Mouse (Mus musculus) hindbrain, embryonic 12.5 days (tissue): ENCODE data around the gene Fggy. TPM values are rescaled to one million over a fixed set of nuclear protein-coding genes. Genes with fewer than 3 reads are reported as not detected.

ENCODE experiments used
- ATAC-seq: fragments of 200-750 bp; cut with Nextera tagmentation; 2 replicates; pipeline ENCODE4 v1.8.0; 2017; ENCODE audit warnings: moderate TSS enrichment; ENCODE audit not compliant: low FRiP score
- H3K27ac ChIP-seq: fragments of 300-500 bp; sonication (generic); 2 replicates; pipeline ENCODE4 v1.5.1; 2016; ENCODE audit warnings: mild to moderate bottlenecking
- H3K27me3 ChIP-seq: fragments of 300-500 bp; sonication (generic); 2 replicates; pipeline ENCODE4 v1.6.1; 2016; ENCODE audit warnings: mild to moderate bottlenecking
- H3K36me3 ChIP-seq: fragments of 300-500 bp; sonication (generic); 2 replicates; pipeline ENCODE4 v1.6.1; 2016; ENCODE audit warnings: mild to moderate bottlenecking
- H3K4me1 ChIP-seq: fragments of 300-500 bp; sonication (generic); 2 replicates; pipeline ENCODE4 v1.6.1; 2016
- H3K4me2 ChIP-seq: fragments of 300-500 bp; sonication (generic); replicated peaks from 2 replicates; pipeline ENCODE4 v1.6.1; 2016; ENCODE audit warnings: mild to moderate bottlenecking
- H3K4me3 ChIP-seq: fragments of 300-500 bp; sonication (generic); 2 replicates; pipeline ENCODE4 v1.5.1; 2016; ENCODE audit warnings: mild to moderate bottlenecking
- H3K9ac ChIP-seq: fragments of 300-500 bp; sonication (generic); 2 replicates; pipeline ENCODE4 v1.6.1; 2016; ENCODE audit warnings: mild to moderate bottlenecking, moderate library complexity
- H3K9me3 ChIP-seq: fragments of 300-500 bp; sonication (generic); replicated peaks from 2 replicates; pipeline ENCODE4 v1.6.1; 2016; ENCODE audit warnings: mild to moderate bottlenecking
- WGBS: fragments of 180-500 bp; shearing (Covaris S2); methylation state at CpG from one replicate; pipeline ENCODE4 v1.1.7; 2016; 5-methylcytosine and 5-hydroxymethylcytosine counted together
- polyA plus RNA-seq: library from polyadenylated mRNA; unstranded; fragments of >200 nt; fragmentation: Nextera tagmentation; extraction: Ambion mirVana; gene quantifications from 2 replicates; pipeline ENCODE4 v1.2.1, GENCODE M21; 2016

Gene Fggy
- polyA plus RNA-seq, 1 experiment from 2014 or later, result 8.7 TPM

DNA sequence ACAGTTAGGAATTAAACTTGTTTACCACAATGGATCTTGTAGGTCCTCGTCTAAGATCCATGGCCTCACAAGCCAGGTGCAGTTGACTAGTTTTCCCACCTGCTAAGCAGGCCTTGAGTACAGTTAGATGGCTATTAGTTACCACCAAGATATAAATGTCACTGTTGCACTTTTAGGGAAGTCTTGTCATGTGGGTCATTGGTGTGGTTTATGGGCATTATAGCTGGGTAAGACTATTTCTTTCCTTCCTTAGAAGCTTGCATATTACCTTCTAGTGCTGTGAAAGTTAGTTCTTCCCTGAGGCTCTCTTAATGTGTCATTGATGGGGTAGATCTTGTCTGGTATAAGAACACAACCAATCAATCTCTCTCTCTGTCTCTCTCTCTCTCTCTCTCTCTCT is 152.4 kb downstream of the Fggy start:
- H3K4me2 ChIP-seq, result no peak overlapping the region
- H3K4me1 ChIP-seq, result no peaks in the 10 kb centered on the region
- 85% methylated on average over 1 of the region's 1 CpGs for WGBS
- no peak overlapping the region for H3K4me3 ChIP-seq
- H3K36me3 ChIP-seq, result no peaks in the 10 kb centered on the region
- H3K9ac ChIP-seq, result no peak overlapping the region
- no peak for ATAC-seq
- H3K27me3 ChIP-seq, result no peaks in the 10 kb centered on the region
- H3K27ac ChIP-seq, result no peak overlapping the region
- no peaks in the 10 kb centered on the region for H3K9me3 ChIP-seq

DNA sequence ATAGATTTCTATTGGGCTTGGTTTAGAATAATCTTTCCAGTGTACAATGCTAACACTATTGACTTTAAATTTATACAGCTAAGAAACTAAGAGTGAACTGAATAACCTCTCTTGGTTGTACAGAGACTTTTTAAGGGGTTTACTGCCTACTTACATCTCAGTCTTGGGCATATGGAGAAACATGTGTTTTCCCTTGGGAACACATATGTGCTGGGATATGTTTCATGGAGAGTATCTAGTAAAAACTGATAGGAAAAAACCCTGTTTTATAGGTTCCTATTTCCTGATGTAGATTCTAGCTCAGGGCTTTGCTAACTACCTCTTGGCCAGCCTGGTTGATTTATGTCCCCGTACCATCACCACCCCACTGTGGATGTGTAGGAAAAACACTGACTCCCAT is 155.5 kb downstream of the Fggy start:
- Histone ChIP-seq H3K36me3 (no peaks in the 10 kb centered on the region), H3K4me2 (no peak overlapping the region), H3K4me3 (no peak overlapping the region), H3K4me1 (no peaks in the 10 kb centered on the region), H3K9me3 (no peaks in the 10 kb centered on the region), H3K9ac (no peak overlapping the region), H3K27me3 (no peaks in the 10 kb centered on the region), H3K27ac (no peak overlapping the region)
- ATAC-seq, result no peak
- WGBS, result 92% methylated on average over 1 of the region's 1 CpGs

DNA sequence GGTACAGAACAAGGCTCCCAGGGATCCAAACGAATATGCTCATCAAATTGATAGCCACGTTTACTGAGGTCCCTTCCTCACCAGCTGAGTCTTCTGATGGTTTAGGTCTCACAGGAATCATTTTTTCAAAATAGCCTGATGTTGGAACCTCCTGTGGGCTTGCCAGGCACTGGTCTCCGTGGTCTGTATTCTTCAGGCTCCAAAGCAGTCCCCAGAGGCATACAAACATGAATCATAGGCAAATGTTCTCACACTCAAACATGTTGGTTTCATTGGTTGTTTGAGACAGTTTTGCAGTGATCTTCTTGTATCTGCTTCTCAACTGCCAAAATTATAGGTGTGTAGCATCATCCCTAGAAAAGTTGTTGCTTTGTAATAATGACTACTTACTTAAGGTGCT is 156.0 kb downstream of the Fggy start:
- 72% methylated on average over 3 of the region's 3 CpGs for WGBS
- no peaks in the 10 kb centered on the region for H3K36me3 ChIP-seq

DNA sequence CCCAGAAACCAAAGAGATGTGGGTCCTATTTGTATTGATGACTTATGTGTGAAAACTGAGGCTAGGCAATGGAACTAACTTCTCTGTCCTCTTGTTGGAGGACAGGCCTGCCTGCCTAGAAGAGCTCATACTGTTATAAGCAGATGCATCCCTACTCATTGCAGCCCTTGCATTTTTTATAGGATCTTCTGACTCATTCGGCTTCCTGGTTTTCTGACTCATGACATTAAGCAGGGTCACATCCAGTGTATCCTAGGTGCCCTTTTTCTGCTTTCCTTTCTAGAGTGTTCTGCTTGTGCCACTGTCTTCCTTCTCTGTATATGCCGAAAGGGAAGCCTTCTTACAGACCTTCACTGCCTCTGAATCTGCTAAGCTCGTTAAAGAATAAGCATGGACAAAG is 158.8 kb downstream of the Fggy start:
- ATAC-seq, result no peak
- no peak overlapping the region for H3K9ac ChIP-seq
- no peaks in the 10 kb centered on the region for H3K27me3 ChIP-seq
- H3K4me3 ChIP-seq, result no peak overlapping the region
- no peaks in the 10 kb centered on the region for H3K36me3 ChIP-seq
- no peaks in the 10 kb centered on the region for H3K4me1 ChIP-seq
- H3K4me2 ChIP-seq, result no peak overlapping the region
- no peak overlapping the region for H3K27ac ChIP-seq
- no peaks in the 10 kb centered on the region for H3K9me3 ChIP-seq
- 84% methylated on average over 3 of the region's 3 CpGs for WGBS

More for the DNA sequence above, 156.0 kb downstream of the Fggy start:
- Histone ChIP-seq H3K4me3 (no peak overlapping the region), H3K4me1 (no peaks in the 10 kb centered on the region), H3K4me2 (no peak overlapping the region), H3K9me3 (no peaks in the 10 kb centered on the region), H3K9ac (no peak overlapping the region), H3K27ac (no peak overlapping the region), H3K27me3 (no peaks in the 10 kb centered on the region)
- ATAC-seq, result no peak

DNA sequence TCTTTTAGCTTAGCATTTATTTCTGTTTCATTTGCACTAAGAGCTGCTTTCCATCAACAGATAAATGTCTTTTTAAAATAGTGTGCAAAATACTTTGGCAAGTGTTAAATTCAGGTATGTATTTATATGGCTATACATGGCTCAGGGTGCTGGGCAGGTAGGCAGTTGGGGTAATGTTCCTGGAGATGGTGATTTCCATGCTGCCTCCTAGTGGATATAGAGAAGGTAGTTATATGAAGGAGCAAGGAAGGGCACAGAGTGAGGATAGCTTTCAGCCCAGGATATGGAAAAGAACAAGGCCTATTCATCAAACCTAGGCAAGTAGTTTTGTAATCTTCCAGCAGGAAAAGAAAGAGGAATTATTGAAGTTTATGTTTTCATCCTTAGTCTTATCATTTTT is 166.3 kb downstream of the Fggy start:
- ATAC-seq, result no peak
- Histone ChIP-seq H3K9ac (no peak overlapping the region), H3K27ac (no peak overlapping the region), H3K27me3 (no peaks in the 10 kb centered on the region), H3K4me3 (no peak overlapping the region), H3K4me2 (no peak overlapping the region), H3K36me3 (no peaks in the 10 kb centered on the region), H3K9me3 (no peaks in the 10 kb centered on the region), H3K4me1 (no peaks in the 10 kb centered on the region)

DNA sequence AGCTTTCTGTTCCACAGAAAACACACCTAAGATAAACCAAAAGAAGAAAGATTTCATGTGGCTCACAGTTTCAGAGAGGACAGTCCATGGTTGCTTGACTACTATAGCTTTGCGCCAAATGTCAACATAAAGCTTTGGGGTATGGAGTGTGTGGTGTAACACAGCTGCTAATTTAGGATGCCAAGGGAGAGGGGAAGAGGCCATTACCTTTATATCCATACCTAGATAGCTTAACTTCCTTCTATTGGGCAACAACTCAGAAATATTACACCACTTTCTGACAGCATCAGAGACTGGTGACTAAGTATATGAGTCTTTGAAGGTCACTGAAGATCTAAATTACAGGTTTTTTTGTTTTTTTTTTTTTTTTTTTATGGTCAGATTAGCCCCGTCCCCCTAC is 169.1 kb downstream of the Fggy start:
- 93% methylated on average over 2 of the region's 2 CpGs for WGBS
- Histone ChIP-seq H3K4me3 (no peak overlapping the region), H3K4me1 (0 out of 2 replicates have a peak, but pooled peaks cover 3% of the 10 kb centered on the region), H3K9ac (no peak overlapping the region), H3K4me2 (no peak overlapping the region), H3K9me3 (no peaks in the 10 kb centered on the region), H3K27me3 (no peaks in the 10 kb centered on the region), H3K27ac (no peak overlapping the region), H3K36me3 (no peaks in the 10 kb centered on the region)
- no peak for ATAC-seq

DNA sequence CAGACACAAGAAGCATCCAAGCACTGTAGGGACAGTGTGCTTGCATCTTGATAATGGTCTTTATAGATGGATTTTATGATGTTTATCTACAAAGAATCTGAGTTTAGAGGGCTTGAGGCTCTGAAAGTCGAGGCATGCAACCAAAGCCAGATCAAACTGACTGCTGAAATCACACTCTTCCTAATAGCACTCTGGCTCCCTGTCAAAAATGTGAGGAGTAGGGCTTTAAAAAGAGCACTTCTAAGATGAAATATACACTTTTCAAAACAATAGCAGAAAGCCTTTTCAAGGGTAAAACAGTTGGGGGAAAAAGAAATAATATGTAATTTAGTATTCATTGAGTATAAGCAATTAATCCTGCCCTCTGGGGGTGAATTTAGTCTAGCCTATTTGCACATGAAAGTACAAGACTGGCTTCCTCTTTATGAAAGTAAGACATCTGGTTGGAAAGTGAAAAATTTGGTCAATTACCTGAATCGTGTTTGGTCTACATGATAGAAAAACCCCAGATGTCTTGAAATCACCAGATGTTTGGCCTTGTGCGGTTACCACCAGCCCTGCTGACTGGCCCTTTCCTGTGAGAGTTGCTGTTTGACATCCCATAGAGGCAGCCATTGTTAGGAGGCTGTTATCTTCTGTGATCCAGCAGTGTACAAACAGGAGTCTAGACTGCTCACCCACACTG is 172.0 kb downstream of the Fggy start:
- no peak for ATAC-seq
- H3K4me3 ChIP-seq, result no peak overlapping the region
- H3K4me2 ChIP-seq, result no peak overlapping the region
- H3K4me1 ChIP-seq, result peaks cover 13% of the 10 kb centered on the region
- H3K36me3 ChIP-seq, result no peaks in the 10 kb centered on the region
- H3K27me3 ChIP-seq, result no peaks in the 10 kb centered on the region
- no peaks in the 10 kb centered on the region for H3K9me3 ChIP-seq
- WGBS, result 54% methylated on average over 3 of the region's 3 CpGs
- H3K27ac ChIP-seq, result no peak overlapping the region
- H3K9ac ChIP-seq, result no peak overlapping the region

DNA sequence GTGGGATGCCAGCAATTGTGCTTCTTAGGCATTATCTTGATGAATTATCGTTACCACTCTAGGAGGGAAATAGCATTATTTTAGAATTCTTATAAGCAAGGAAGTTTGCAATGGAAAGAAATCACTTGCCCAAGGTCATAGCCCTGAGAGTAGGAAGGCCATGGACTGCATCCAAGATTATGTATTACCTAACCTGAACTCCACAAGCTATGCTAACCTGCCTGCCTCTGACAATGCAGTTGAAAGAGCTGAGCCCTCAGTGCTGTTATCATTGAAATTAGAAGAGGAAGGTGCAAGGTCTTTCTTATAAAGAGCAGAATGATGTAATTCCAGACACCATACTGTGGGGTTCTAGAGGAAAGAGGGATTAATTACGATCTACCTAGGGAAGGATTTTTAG is 173.8 kb downstream of the Fggy start:
- H3K4me1 ChIP-seq, result peaks cover 13% of the 10 kb centered on the region
- H3K4me2 ChIP-seq, result no peak overlapping the region
- no peak overlapping the region for H3K4me3 ChIP-seq
- no peaks in the 10 kb centered on the region for H3K27me3 ChIP-seq
- 89% methylated on average over 2 of the region's 2 CpGs for WGBS
- no peaks in the 10 kb centered on the region for H3K36me3 ChIP-seq
- no peak overlapping the region for H3K27ac ChIP-seq
- no peaks in the 10 kb centered on the region for H3K9me3 ChIP-seq
- H3K9ac ChIP-seq, result no peak overlapping the region
- ATAC-seq, result no peak

DNA sequence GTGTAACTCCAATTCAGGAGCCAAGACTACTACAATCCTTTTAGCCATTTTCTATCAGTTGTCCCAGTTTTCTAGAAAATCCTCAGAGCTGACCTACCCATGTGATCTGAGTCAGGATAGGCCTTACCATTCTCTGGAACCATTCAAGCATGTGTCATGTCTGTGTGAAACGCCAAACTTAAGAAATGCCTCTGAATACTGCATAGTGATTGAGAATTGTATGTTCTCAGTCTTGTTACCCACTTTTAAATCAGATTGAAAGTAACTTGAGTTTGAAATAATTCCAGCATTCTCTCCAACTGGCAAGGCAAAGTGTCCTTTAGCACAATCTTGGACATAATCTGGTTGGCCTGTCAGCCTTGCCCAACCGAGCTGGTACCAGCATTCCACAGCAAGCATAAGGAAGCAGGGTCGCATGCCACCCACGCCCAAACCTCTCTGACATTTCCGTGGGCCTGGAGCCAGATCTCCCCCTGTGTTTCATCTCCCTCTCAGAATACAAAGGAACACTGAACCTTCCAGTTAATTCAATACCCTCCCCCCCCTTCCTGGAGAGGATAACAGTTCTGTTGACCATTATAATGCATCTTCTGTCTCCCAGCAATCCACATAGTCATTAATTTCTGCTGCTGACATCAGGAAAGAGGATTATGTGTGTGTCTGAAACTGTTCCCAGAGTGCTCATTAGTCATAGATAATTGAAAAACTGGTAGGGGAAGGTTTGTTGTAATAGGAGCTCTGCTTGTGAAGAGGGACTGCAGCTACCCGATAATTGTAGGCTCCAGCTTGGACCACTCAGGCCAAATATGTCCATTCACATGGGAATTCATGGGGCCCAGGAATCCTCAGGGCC is 176.3 kb downstream of the Fggy start:
- peaks cover 18% of the 10 kb centered on the region for H3K4me1 ChIP-seq
- no peaks in the 10 kb centered on the region for H3K27me3 ChIP-seq
- H3K4me2 ChIP-seq, result no peak overlapping the region
- H3K4me3 ChIP-seq, result no peak overlapping the region
- peak overlapping the region; percentile 35 for H3K27ac ChIP-seq
- WGBS, result 21% methylated on average over 6 of the region's 6 CpGs
- H3K9ac ChIP-seq, result no peak overlapping the region
- H3K36me3 ChIP-seq, result no peaks in the 10 kb centered on the region
- H3K9me3 ChIP-seq, result no peaks in the 10 kb centered on the region
- ATAC-seq, result peak; percentile 86

DNA sequence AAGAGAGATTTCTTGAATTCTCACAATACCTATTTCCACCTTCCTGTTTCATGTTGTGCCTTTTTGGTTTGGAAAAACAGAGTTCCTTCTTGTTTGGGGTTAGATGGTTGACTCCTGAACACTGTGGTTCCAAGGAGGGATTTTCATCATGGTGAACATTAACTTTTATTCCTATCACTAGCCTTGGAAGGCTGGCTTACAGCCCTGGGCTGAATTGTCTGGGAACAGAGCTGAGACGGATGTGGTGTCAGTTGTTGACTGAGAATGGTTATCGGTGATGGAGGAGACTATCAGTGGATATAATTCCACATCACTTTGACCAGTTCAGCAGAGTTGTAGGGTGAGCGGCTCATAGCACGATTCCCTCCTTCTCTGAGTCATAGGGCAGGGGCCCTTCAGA is 178.7 kb downstream of the Fggy start:
- Histone ChIP-seq H3K36me3 (no peaks in the 10 kb centered on the region), H3K4me2 (no peak overlapping the region), H3K4me3 (no peak overlapping the region), H3K4me1 (peaks cover 16% of the 10 kb centered on the region), H3K27me3 (no peaks in the 10 kb centered on the region), H3K9me3 (no peaks in the 10 kb centered on the region), H3K9ac (no peak overlapping the region), H3K27ac (no peak overlapping the region)
- 82% methylated on average over 4 of the region's 4 CpGs for WGBS
- no peak for ATAC-seq

DNA sequence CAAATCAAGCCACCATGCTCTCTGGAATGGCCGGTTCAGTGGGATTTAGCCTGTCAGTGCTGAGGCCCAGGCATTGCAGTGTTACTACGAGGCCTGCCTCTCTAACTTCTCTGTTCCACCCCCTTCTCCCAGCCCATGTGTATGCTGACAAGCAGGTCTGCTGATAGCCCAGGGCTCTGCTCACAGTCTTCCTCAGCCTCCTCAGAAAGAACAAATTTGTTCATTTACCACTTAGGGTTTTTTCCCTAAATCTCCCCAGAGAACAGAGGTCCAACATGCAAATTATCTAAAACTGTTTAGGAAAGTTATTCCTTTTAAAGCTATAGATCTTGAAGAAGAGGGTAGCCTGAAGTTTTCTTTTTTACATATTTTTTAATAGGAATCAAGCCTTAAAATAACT is 179.4 kb downstream of the Fggy start:
- Histone ChIP-seq H3K27ac (no peak overlapping the region), H3K36me3 (no peaks in the 10 kb centered on the region), H3K9ac (no peak overlapping the region), H3K4me3 (no peak overlapping the region), H3K27me3 (no peaks in the 10 kb centered on the region), H3K4me2 (no peak overlapping the region), H3K4me1 (peaks cover 16% of the 10 kb centered on the region), H3K9me3 (no peaks in the 10 kb centered on the region)
- no peak for ATAC-seq
- WGBS, result 69% methylated on average over 2 of the region's 2 CpGs

DNA sequence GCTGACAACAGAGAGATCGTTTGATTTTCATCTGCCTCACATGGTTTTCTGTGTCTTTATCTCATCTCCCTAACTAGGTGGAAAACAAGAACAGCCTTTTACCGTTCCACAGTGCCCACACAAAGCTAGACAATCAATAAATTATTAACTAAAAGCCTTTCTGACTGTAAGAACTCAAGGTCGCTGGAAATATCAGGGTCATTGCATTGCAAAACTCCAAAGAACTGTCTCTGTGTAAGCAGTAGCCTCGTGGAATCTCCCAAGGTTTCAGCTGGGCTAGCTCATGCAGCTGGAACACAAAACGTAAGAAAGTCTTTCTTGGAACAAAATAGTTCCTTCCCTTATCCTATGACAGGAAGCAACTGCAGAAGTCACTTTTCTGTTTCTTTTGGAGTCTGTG is 180.9 kb downstream of the Fggy start:
- H3K9ac ChIP-seq, result no peak overlapping the region
- no peaks in the 10 kb centered on the region for H3K36me3 ChIP-seq
- H3K4me2 ChIP-seq, result no peak overlapping the region
- no peak overlapping the region for H3K4me3 ChIP-seq
- WGBS, result 28% methylated on average over 5 of the region's 5 CpGs
- H3K27me3 ChIP-seq, result no peaks in the 10 kb centered on the region
- ATAC-seq, result no peak
- H3K9me3 ChIP-seq, result no peaks in the 10 kb centered on the region
- H3K27ac ChIP-seq, result no peak overlapping the region
- H3K4me1 ChIP-seq, result peaks cover 17% of the 10 kb centered on the region

DNA sequence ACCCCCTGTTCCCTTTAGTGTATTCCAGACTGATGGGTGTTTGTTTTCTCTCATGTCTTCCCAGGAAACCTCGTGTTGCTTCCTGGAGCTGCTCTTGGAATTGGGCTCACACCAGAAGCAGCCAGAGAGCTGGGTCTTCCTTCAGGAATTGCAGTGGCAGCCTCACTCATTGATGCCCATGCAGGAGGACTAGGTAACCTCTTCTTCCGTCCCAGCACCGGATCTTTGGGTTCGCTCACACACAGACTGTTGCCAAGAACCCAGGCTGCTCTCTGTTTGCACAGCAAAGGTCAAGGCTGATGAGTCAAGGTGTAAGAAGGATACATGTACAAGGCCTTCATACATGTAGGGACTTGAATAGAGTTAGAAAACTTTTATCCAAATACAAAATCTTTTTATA is 181.4 kb downstream of the Fggy start:
- no peak overlapping the region for H3K4me3 ChIP-seq
- no peaks in the 10 kb centered on the region for H3K27me3 ChIP-seq
- H3K9me3 ChIP-seq, result no peaks in the 10 kb centered on the region
- H3K4me1 ChIP-seq, result peaks cover 14% of the 10 kb centered on the region
- ATAC-seq, result no peak
- H3K36me3 ChIP-seq, result no peaks in the 10 kb centered on the region
- H3K9ac ChIP-seq, result no peak overlapping the region
- H3K27ac ChIP-seq, result no peak overlapping the region
- WGBS, result 67% methylated on average over 4 of the region's 4 CpGs
- no peak overlapping the region for H3K4me2 ChIP-seq
